Mouse (Mus musculus) lung, postnatal 0 days (tissue): ENCODE measurements around the gene Siglece. TPM values are rescaled to one million over a fixed set of nuclear protein-coding genes. Genes with fewer than 3 reads are reported as not detected.

Experiments used
- ATAC-seq: fragments of 200-750 bp; cut with Nextera tagmentation; 2 replicates; pipeline ENCODE4 v1.8.0; 2017; ENCODE audit warnings: moderate library complexity
- DNase-seq: peaks from one replicate; pipeline ENCODE4 v3.0.0-alpha.2; 2016; ENCODE audit warnings: low spot score
- H3K27ac ChIP-seq: fragments of 300-500 bp; sonication (generic); 2 replicates; pipeline ENCODE4 v1.5.1; 2014; ENCODE audit warnings: antibody characterized with exemption, mild to moderate bottlenecking, low read length, mixed read lengths
- H3K27me3 ChIP-seq: fragments of 300-500 bp; sonication (generic); replicated peaks from 2 replicates; pipeline ENCODE4 v1.6.1; 2014; ENCODE audit warnings: low read length, mixed read lengths; ENCODE audit not compliant: insufficient read depth
- H3K36me3 ChIP-seq: fragments of 300-500 bp; sonication (generic); 2 replicates; pipeline ENCODE4 v1.6.1; 2014; ENCODE audit warnings: low read length, mixed read lengths; ENCODE audit not compliant: insufficient read depth
- H3K4me1 ChIP-seq: fragments of 300-500 bp; sonication (generic); 2 replicates; pipeline ENCODE4 v1.6.1; 2014; ENCODE audit warnings: antibody characterized with exemption, low read depth, low read length, mixed read lengths; ENCODE audit not compliant: insufficient read depth
- H3K4me2 ChIP-seq: fragments of 300-500 bp; sonication (generic); replicated peaks from 2 replicates; pipeline ENCODE4 v1.6.1; 2014; ENCODE audit warnings: low read depth, mild to moderate bottlenecking, low read length, moderate library complexity, mixed read lengths
- H3K4me3 ChIP-seq: fragments of 300-500 bp; sonication (generic); 2 replicates; pipeline ENCODE4 v1.5.1; 2014; ENCODE audit warnings: low read depth, low read length
- H3K9ac ChIP-seq: fragments of 300-500 bp; sonication (generic); replicated peaks from 2 replicates; pipeline ENCODE4 v1.6.1; 2014; ENCODE audit warnings: low read depth, mild to moderate bottlenecking
- H3K9me3 ChIP-seq: fragments of 300-500 bp; sonication (generic); 2 replicates; pipeline ENCODE4 v1.6.1; 2016; ENCODE audit warnings: low read length, mixed read lengths
- CTCF ChIP-seq: IDR thresholded peaks from 2 replicates; pipeline ENCODE4 v1.5.1; 2016; ENCODE audit warnings: antibody characterized with exemption, mild to moderate bottlenecking
- EP300 ChIP-seq: IDR thresholded peaks from 2 replicates; pipeline ENCODE4 v1.6.1; 2016; ENCODE audit warnings: antibody characterized with exemption, mild to moderate bottlenecking, control low read depth
- WGBS: fragments of 180-500 bp; shearing (Covaris S2); extraction: QIAGEN DNeasy Blood & Tissue Kit; methylation state at CpG from one replicate; pipeline ENCODE4 v1.1.7; 2014; 5-methylcytosine and 5-hydroxymethylcytosine counted together
- polyA plus RNA-seq: library from polyadenylated mRNA; unstranded; fragments of >200 nt; fragmentation: Nextera tagmentation; extraction: Ambion mirVana; gene quantifications from 2 replicates; pipeline ENCODE4 v1.2.1, GENCODE M21; 2015

Siglece gene
- polyA plus RNA-seq, 1 experiment from 2014 or later = 4.0 TPM

GRCm38 (mm10) chr7:43662804-43663203, 2.8 kb upstream of the Siglece start:
- H3K27ac ChIP-seq = no peak overlapping the region
- TF ChIP-seq EP300 (no peak), CTCF (no peak)
- no peak overlapping the region for H3K4me2 ChIP-seq
- no peak overlapping the region for H3K4me3 ChIP-seq
- H3K4me1 ChIP-seq = no peaks in the 10 kb centered on the region
- 67% methylated on average over 1 of the region's 1 CpGs for WGBS
- DNase-seq = no peak
- ATAC-seq = no peak
- no peaks in the 10 kb centered on the region for H3K9me3 ChIP-seq
- no peak overlapping the region for H3K9ac ChIP-seq
- no peaks in the 10 kb centered on the region for H3K36me3 ChIP-seq
- no peaks in the 10 kb centered on the region for H3K27me3 ChIP-seq

DNA sequence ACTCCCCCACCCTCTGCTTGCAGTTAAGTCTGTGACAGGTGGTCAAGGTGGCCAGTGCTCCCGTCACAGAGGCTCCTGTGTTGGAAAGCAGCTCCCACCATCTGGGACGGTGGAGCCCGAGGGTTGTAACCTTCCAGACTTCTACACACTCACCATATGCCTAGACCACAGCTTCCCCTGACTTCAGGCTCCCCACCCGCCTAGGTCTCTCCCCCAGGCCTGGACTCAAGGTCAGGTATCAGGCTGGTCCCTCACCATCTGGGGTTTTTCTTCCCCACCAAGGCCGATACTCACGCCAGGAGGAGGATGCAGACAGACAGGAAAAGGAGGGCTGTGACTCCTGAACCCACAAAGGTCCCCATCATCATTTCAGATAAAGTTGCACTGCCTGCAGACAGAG, 3.7 kb downstream of the Siglece start:
- H3K9ac ChIP-seq = no peak overlapping the region
- 68% methylated on average over 6 of the region's 6 CpGs for WGBS
- no peak overlapping the region for H3K4me3 ChIP-seq
- TF ChIP-seq EP300 (no peak), CTCF (no peak)
- DNase-seq (no peak), ATAC-seq (no peak)
- H3K27me3 ChIP-seq = no peaks in the 10 kb centered on the region
- no peak overlapping the region for H3K4me2 ChIP-seq
- H3K4me1 ChIP-seq = no peaks in the 10 kb centered on the region
- no peaks in the 10 kb centered on the region for H3K36me3 ChIP-seq
- no peaks in the 10 kb centered on the region for H3K9me3 ChIP-seq
- no peak overlapping the region for H3K27ac ChIP-seq

DNA sequence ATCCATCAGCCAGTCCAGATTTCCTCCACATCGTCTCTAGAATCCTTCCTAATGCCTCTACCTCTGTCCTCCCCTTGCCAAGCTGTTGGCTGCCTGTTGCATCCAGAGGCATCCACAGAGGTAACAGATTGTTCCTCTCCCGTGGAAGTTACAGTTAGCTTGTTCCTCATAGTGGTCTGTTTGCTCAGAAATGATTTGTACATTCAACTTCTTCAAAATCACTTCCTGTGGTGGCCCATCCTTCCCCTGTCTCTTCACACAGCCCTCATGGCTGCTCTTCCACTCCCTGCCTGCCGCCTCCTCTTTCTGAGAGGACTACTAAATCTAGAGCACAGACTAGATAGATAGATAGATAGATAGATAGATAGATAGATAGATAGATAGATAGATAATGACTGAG, 5.4 kb downstream of the Siglece start:
- Histone ChIP-seq H3K4me2 (no peak overlapping the region), H3K9ac (no peak overlapping the region), H3K4me3 (no peak overlapping the region), H3K36me3 (no peaks in the 10 kb centered on the region), H3K9me3 (no peaks in the 10 kb centered on the region), H3K27me3 (no peaks in the 10 kb centered on the region), H3K27ac (no peak overlapping the region), H3K4me1 (no peaks in the 10 kb centered on the region)
- ATAC-seq = no peak
- WGBS = 61% methylated on average over 3 of the region's 3 CpGs
- TF ChIP-seq EP300 (no peak), CTCF (no peak)
- DNase-seq = peak; percentile 45

DNA sequence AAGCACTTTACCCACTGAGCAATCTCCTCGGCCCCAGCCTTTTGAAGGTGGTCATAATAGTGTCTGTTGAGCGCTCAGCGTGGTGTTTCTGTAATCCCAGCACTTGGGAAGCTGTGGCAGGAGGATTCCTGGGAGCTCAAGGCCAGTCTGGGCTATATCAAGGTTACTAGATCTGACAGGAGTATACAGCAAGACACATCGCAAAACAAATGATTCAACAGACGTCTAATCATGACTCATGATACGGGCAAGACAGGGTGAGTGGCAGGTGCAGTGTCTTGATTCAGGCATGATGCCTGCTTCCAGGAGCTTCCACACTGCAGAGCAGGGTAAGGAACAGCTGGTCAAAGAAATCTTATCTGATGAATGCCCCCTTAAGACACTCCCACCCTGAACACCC, 7.3 kb downstream of the Siglece start:
- DNase-seq (no peak), ATAC-seq (no peak)
- Histone ChIP-seq H3K27me3 (no peaks in the 10 kb centered on the region), H3K4me3 (no peak overlapping the region), H3K4me2 (no peak overlapping the region), H3K9me3 (no peaks in the 10 kb centered on the region), H3K4me1 (no peaks in the 10 kb centered on the region), H3K9ac (no peak overlapping the region), H3K36me3 (no peaks in the 10 kb centered on the region), H3K27ac (no peak overlapping the region)
- WGBS = 80% methylated on average over 6 of the region's 6 CpGs
- TF ChIP-seq CTCF (no peak), EP300 (no peak)

GRCm38 (mm10) chr7:43643046-43643652, 16.8 kb downstream of the Siglece start:
- H3K9me3 ChIP-seq = no peaks in the 10 kb centered on the region
- DNase-seq = no peak
- no peak overlapping the region for H3K27ac ChIP-seq
- no peaks in the 10 kb centered on the region; the same call in 1 of the 2 replicates for H3K4me1 ChIP-seq
- no peaks in the 10 kb centered on the region for H3K36me3 ChIP-seq
- no peak overlapping the region for H3K9ac ChIP-seq
- ATAC-seq = no peak
- WGBS = 76% methylated on average over 17 of the region's 17 CpGs
- H3K4me2 ChIP-seq = no peak overlapping the region
- H3K27me3 ChIP-seq = no peaks in the 10 kb centered on the region
- TF ChIP-seq CTCF (no peak), EP300 (no peak)
- H3K4me3 ChIP-seq = no peak overlapping the region

GRCm38 (mm10) chr7:43642587-43642986, 17.4 kb downstream of the Siglece start:
- Histone ChIP-seq H3K36me3 (no peaks in the 10 kb centered on the region), H3K4me2 (no peak overlapping the region)
- ATAC-seq = peak; percentile 82

DNA sequence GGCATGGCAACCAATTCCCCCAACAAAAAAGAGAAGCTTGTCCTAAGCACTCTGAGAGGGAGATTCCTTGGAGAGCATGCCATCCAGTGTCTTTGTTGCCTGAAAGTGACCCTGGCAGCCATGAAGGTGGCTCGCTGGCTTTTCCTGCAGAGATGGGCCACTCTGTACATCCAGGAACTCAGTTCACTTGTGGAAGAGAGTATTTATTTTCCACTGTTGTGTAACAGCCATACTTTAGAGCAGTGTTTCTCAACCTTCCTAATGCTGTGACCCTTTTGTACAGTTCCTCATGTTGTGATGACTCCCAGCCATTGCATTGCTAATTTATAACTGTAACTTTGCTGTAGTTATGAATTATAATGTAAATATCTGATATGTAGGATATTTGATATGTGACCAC, 22.8 kb downstream of the Siglece start:
- TF ChIP-seq CTCF (no peak), EP300 (no peak)
- DNase-seq (peak; percentile 38), ATAC-seq (no peak; the same call in 1 of the 2 replicates)
- Histone ChIP-seq H3K4me1 (no peaks in the 10 kb centered on the region), H3K9me3 (no peaks in the 10 kb centered on the region), H3K27ac (no peak overlapping the region), H3K9ac (no peak overlapping the region), H3K4me3 (no peak overlapping the region), H3K4me2 (no peak overlapping the region), H3K27me3 (no peaks in the 10 kb centered on the region), H3K36me3 (no peaks in the 10 kb centered on the region)
- WGBS = 50% methylated on average over 1 of the region's 1 CpGs

More at GRCm38 (mm10) chr7:43642587-43642986, 17.4 kb downstream of the Siglece start:
- WGBS = 56% methylated on average over 5 of the region's 5 CpGs
- Histone ChIP-seq H3K4me3 (no peak overlapping the region), H3K4me1 (no peaks in the 10 kb centered on the region; the same call in 1 of the 2 replicates), H3K27me3 (no peaks in the 10 kb centered on the region), H3K9ac (no peak overlapping the region), H3K27ac (no peak overlapping the region), H3K9me3 (no peaks in the 10 kb centered on the region)
- DNase-seq = peak; percentile 83
- TF ChIP-seq EP300 = no peak
- no peak for TF ChIP-seq CTCF
